Mouse (Mus musculus): ENCODE measurements around the gene Rbm6. TPM values are rescaled to one million over a fixed set of nuclear protein-coding genes. Genes with fewer than 3 reads are reported as not detected.
A peak's percentile ranks its signal among the peaks of the same experiment; 100 is the strongest.

Rbm6 gene
- 10 to 100 TPM; 21.6 to 35.5 TPM for total RNA-seq (2021)
- long read RNA-seq, experiment 1, transcript Rbm6-207 (21 exons, 3,716 nt), result major isoform, 16 of 36 reads
- long read RNA-seq, experiment 1, partial matches to known transcripts, result 3 of 36 reads
- long read RNA-seq, experiment 1, other reads (novel, unspliced or antisense), result 15 of 36 reads
- long read RNA-seq, experiment 2, transcript Rbm6-207 (21 exons, 3,716 nt), result major isoform, 19 of 33 reads
- long read RNA-seq, experiment 2, partial matches to known transcripts, result 3 of 33 reads
- long read RNA-seq, experiment 2, other reads (novel, unspliced or antisense), result 9 of 33 reads

DNA sequence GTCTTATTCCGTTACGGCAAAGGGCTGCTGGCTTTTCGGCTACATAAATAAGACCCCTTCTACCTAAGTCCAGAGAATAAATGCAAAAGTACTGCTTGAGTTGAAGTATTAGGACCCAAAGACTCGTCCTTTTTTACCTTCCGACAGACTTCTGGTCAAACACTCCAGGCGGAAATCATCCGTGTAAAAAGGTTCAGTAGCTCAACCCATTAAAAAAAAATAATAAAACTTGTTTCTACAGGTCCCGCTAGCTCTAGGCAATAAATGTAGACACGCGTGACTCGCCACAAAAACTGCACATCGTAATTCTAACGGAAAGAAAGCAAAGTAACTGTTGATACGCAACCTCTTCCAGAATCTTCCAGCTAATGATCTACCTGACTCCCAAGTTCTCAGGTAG is at the start of gene Rbm6:
Rbm6 (minus strand) TSS at position 101 of the 400 bp plus-strand sequence.
- DNase-seq, result no peak

DNA sequence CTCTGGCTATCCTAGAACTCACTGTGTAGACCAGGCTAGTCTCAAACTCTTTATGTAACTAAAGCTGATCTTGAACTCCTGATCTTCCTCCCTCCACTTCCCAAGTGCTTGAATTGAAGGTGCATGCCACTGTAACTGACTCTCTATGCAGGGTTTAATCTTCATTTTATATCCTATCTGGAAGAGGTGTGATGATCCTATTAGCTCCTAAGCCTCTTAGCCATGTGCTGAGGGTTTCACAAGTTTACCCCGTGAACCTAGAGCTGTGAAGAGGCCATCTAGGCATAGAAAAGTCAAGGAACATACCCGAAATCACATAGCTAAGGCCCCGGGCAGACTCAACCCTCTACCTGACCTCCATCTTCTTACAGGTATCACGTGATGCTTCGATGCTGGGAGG is 46.4 kb upstream of the Rbm6 start:
- no peak for DNase-seq

DNA sequence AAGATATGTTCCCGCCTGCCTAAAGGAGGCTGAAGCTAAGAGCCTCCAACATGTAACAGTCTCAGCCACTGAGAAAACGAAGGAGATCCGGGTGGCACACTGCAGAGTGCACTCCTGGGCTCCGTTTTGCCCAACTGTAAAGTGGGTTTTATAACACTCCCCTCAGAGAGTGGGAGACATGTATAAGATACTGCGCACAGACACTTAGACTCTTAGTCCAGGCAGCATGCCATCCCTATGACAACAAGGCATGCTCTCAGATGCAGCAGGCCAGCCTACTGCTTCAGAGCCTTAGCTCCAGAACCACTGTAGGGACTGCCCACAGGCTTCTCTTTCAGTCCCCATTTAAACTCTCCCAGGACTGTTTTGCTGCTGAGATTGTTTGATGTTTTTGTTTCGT is 45.8 kb upstream of the Rbm6 start:
- DNase-seq, result no peak

DNA sequence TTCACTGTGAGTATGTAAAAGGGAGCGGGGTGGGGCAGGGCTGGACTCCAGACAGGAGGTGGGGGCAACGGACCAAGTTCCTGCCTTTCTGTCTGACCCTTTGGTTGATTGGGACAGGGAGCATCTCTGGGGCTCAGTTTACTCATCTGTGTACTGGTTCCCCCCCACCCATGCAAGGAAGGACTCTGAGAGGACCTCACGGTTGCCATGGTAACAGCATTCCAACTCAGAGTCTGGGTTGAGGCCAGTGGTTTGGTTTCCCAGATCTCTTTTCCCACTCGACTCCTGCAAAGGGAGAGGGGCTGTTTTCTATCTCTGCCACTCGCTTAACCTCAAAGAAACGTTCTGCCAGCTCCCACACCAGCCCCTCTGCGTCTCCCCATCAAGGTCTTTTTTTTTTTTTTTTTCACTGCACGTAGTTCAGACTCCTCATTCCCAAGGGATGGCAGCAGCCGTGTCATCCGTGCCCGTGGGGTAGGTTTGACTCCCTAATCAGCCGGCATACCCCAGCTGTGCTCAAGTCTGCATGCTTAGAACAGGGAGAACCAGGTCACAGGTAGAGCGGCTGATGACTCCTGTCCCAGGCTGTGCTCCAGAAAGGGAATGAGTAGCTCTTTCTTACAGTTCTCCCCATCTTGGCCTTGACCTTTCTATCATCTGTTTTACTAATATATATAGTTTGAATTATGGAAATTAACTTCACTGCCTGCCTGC is 45.0 kb upstream of the Rbm6 start:
- no peak for DNase-seq

DNA sequence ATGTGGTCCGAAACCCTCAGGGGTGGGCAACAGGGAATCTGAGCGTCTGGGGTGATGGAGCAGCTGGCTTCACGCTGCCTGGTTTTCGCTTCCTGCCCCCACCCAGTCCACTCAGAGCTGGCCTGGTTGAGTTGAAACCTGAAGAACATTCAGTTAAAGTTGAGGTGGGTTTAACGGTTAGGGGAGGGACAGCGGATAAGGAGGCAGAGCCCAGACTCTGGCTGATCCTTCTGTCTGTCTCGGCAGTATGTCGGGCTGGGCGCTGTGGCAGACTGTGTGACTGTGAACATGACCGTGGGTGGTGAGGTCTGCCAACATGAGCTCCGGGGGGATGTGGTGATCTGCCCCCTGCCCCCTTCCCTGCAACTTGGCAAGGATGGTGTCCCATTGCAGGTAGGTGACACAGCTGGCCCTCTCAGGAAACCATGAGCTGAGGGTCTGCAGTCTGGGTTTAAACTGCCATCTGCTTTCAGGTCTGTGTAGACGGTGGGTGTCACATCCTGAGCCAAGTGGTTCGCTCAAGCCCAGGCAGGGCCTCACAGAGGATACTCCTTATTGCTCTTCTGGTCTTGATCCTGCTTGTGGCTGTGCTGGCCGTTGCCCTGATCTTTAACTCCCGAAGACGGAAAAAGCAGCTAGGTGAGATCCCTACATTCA is 41.9 kb upstream of the Rbm6 start:
- DNase-seq, result no peak

DNA sequence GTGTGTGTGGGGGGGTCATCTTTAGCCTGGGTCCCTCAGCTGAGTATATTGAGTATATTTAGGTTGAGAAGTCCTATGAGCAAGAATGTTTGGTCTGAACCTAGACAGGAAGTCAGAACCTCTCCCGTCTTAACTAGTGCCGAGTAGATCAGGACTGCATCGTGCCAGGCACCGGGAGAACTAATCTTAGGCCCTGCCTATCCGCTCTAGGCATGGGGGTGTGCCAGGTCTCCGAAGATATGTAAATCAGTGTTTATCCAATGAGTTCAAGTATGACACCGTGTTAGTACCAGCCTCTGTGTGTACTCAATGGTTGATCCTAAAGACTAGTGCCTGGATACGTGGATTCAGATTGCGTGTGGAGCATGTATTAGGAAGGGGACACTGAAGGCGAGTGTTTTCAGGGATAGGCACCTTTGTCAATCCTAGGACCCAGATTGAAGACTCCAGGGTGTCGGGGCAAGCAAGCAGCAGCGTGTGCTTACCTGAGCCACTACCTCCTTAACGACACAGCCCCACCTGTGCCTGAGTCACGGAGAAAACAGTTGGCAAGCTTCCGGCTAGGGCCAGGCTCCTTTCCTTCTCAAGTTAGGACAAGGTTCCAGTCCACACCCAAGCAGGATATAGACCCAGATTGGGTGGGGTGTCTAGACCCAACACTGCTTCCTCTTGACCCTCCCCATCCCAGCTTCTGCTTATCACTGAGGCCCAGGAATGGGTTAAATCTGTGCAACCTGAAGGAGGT is 37.2 kb upstream of the Rbm6 start:
- DNase-seq, result no peak

DNA sequence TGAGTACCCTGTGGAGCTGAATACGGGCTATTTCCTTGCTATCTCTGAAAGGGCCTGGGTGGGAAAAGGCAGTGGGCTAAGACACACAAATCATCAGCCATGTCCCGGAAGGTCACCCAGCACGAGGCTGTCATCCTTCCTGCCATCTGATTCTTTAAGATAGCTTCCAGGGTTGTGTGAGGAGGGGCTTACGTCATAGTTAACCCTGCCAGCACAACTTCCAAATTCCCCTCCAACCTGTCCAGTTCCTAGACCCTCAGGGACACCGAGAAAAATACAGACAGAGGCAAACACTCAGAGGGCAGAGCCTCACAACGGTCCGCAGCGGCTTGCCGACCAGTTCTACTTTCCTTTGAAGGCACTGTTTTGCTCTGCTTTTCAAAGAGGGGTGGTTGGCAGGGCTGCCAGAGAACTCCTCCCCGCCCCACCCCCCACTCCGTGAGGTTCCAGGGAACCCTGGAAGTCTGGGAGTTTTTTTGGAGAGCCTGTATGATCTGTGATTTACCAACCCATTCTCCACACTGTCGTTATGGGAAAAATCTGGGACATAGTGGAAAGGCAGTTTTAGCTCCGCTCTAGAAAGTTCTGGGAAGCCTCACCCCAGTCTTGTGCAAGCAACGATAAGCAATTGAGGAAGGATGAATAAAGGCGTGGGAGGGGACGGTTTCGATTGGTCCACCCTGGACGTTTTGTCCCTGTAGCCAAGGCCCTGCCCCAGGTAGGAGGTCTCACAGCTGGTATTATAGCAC is 35.5 kb upstream of the Rbm6 start:
- no peak for DNase-seq

DNA sequence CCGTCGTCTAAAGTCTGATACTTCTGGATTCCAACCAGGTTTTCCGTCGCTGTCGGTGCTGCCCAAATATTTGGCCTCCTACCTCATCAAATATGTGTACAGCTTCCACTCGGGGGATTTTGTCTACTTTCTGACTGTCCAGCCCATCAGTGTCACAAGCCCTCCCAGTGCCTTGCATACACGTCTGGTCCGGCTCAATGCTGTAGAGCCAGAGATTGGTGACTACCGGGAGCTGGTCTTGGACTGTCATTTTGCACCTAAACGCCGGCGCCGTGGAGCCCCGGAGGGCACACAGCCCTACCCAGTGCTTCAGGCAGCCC is 34.7 kb upstream of the Rbm6 start:
- no peak for DNase-seq

DNA sequence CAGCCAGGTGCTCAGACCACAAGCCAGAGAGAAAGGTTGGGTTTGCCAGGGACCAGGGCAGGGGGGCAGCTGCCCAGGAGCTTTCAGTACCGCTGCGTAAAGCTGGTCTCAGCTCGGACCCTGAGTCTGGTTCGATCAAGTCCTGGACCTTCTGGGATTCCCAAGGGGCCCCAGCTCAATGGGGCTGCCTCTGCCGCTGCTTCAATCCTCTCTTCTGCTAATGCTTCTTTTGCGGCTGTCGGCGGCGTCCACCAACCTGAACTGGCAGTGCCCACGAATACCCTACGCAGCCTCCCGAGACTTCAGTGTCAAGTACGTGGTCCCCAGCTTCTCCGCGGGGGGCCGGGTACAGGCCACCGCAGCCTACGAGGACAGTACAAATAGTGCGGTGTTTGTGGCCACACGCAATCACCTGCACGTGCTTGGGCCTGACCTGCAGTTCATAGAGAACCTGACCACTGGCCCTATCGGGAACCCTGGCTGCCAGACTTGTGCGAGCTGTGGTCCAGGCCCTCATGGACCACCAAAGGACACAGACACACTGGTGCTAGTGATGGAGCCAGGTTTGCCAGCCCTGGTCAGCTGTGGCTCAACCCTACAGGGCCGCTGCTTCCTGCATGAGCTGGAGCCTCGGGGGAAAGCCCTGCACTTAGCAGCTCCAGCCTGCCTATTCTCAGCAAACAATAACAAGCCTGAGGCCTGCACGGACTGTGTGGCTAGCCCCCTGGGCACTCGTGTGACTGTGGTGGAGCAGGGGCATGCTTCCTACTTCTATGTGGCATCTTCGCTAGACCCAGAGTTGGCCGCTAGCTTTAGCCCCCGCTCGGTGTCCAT is 34.1 kb upstream of the Rbm6 start:
- DNase-seq, result no peak

DNA sequence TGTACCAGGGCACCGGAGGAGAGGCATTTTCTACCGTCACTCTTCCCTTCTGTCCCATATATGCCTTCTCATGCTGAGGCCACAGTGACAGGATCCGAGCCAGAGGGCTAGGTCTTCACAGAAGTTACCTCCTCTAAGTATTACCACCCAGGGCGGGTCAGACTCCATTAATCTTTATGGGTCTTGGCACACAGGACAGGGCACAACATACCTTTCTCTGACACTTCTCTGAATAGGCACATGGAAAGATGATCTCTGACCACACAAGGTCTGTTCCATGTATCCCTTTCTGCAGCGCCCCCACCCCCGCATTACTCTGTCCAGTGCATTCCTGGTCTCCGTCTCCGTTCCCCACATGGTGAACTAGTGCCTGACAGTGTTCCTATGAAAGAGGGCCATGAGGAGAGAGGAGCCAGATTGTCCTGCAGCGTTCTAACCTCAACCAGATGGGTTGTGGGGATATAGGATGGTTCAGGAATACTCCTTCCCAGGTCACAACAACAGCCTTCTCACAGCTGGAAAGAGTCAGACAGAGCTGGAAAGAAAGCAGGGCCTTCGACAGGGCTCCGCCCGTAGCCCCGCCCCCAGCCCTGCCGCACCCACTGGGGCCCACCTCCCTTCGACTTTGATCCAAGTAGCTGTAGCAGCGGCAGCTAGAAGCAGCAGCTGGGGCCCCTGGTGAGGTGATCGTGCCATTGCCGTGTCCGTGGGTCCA is 33.4 kb upstream of the Rbm6 start, which contains the start of gene Mst1r:
Mst1r (plus strand) TSS at position 622 of the 715 bp plus-strand sequence.
- peak; percentile 77 for DNase-seq

DNA sequence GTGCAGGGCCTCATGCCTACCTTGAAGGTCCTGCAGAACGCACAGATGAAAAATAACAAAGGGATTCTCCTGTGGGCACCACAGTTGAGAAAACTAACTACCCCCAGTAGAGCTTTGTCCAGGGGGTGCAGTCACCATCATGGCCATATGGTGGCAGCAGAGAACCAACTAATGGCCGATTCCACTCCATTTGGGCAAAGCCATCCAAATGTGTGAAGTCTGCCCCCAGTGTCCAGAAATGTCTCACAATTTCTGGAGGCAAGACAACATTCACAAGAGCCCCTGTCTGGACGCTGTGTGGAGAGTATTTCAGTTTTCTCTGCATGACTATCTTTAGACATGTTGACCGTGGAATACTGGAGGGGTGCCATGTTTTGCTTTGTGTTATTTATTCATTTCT is 31.7 kb upstream of the Rbm6 start:
- DNase-seq, result peak; percentile 87

DNA sequence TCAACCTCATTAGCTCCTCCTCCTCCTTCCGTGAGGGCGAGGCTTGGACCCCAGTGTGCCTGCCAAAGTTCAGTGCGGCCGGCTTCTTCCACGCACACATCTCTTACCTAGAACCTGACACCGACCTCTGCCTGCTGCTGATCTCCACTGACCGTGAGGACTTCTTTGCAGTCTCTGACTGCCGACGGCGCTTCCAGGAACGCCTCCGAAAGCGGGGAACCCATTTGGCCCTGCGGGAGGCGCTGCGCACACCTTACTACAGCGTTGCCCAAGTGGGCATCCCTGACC is 28.5 kb upstream of the Rbm6 start:
- no peak for DNase-seq

DNA sequence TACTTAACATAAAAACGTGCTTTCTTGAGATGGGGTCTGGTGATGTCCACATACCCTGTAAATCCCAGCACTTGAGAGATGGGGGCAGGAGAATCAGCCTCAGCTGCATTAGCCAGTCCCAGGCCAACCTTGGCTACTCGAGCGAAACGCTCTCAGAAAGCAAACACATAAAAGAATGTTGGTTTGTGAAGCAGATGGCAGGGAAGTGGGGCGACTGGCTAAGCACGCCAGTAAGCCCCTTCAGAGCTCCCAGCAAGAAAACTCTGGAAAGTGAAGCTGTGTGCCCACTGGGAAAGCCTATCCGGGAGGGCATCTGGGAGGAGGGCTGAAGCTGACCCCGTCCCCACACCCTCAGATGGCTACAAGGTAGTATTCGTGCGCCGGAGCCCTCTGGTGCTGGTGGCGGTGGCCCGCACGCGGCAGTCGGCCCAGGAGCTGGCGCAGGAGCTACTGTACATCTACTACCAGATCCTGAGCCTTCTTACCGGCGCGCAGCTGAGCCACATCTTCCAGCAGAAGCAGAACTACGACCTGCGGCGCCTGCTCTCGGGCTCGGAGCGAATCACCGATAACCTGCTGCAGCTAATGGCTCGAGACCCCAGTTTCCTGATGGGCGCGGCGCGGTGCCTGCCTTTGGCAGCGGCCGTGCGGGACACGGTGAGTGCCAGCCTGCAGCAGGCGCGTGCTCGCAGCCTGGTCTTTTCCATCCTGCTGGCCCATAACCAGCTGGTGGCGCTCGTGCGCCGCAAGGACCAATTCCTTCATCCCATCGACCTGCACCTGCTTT is 28.0 kb upstream of the Rbm6 start:
- DNase-seq, result peak; percentile 63

DNA sequence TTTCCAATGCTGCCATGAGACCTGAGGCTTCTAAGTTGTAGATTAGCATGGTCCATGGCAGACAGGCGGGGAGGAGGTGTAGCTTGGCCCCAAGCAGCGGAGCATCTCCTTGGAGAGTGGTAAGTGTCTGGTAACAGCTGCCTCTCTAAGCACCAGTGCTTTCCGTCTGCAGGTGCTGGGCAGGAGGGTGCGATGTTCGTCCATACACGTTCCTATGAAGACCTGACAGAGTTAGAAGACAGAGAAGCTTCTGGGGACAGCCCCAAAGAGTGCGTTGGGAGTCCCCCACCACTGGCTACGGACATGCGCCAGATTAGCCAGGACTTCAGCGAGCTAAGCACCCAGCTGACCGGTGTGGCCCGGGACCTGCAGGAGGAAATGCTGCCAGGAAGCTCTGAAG is 26.8 kb upstream of the Rbm6 start:
- no peak for DNase-seq

DNA sequence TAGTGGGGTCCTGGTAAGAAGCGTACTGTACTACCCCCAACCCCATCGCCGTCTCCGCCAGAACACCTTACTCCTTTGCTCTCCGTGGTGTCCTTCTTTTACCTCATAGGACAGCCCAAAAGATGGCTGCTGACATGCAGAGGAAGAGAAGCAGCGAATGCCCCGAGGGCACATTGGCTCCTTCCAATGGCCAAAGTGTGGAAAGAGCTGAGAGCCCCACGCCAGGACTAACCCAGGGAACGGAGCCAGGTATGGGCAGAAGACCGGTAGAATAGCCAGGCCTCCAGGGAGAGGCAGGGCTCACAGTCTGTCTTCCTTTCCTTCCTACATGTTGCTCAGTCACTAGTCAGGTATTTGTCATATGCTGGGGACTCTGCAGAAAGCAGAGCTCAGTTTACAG is 25.5 kb upstream of the Rbm6 start:
- no peak for DNase-seq

DNA sequence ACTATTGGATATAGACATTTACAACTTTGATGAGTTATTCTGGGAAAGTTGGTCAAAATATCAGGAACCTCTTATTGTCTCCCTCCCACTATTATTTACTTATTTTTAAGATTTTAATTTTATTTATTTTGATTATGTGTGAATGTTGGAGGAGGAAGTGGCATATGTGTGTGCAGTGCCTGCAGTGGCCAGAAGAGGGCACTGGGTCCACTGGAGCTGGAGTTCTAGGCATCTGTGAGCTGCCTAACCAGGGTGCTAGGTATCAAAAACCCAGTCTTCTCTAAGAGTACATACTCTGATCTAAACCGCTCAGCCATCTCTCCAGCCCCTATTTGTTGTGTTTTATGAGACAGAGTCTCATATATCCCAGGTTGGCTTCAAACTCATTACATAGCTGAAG is 18.0 kb upstream of the Rbm6 start:
- DNase-seq, result no peak

DNA sequence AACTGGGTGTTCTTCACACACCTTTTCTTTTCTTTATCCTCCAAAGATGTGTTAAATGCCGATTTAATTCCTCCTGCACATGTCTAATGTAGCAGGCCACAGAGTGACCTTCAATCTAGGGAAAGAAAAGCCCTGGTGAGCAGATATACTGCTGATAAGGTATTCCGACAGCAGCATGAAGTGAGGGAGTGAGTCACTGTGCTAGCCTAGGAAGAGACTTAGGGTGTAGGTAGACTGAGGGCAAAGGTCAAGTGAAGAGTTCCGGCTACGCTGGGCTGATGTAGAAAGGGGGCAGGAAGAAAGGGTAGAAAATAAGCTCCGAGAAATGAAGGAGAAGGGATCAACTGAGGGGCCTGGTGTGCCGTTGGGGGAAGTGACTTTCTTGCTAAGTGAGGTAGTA is 17.2 kb upstream of the Rbm6 start:
- DNase-seq, result no peak

DNA sequence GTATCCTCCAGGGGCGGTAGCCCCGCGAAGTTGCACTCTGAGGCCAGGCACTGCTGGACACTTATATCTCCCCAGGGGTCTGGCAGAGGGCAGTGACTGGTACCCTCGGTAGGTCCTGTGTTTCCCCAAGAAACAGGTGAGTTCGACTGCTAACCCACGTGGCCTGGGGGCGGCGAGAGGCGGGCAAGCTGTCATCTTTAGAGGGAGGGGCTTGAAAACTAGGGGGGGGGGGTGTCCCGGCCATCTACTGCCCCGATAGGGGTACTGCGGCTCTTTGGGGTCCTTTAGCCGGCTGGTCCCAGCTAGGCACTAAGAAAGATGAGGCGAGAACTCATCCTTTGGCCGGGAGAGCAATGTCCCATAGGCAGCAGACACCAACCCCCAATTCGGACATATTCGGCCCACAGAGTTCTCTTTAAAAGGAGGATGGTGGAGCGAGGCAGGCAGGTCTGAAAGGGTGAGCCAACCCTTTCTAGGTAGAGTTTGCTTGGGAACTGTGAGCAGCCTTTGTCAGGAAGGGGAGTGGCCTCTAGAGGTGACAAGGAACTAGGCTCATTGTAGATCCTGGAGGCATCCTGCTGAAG is 15.3 kb upstream of the Rbm6 start:
- DNase-seq, result no peak

DNA sequence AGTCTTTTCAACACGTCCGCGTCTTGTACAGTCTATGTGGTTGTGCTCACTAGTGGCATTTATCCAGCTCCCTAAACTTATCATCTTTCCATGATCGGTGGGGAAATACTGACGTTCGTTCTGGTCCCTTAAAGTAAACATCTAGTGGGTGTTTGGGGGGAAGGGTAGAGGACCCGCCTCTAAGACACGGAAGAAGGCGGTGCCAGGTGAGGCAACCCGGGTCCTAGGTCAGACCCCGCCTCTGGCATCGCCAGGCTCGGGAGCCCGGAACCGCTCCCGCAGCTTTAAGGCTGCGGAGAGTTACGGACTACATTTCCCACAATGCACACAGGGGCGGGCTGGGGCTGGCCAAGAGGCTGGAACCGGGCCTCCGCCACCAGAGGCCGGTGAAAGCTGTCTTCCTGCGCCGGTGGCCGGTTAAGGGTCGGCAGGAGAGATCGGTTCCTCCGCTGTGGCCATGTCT is 14.8 kb upstream of the Rbm6 start, which contains the start of gene Mon1a:
Mon1a (plus strand) TSS at position 348 of the 463 bp plus-strand sequence.
- peak; percentile 71 for DNase-seq

Data from gastrocnemius, postnatal 10 days (tissue).